Mouse (Mus musculus) intestine, embryonic 16.5 days (tissue): ENCODE data around the gene Dtx3. TPM values are rescaled to one million over a fixed set of nuclear protein-coding genes. Genes with fewer than 3 reads are reported as not detected.
A peak's percentile ranks its signal among the peaks of the same experiment; 100 is the strongest.
"Not testable (repeated sequence)": the region's sequence is repeated elsewhere in the genome, so short reads cannot be mapped to it uniquely, and the experiment has no call there.

Experiments
- ATAC-seq: fragments of 200-750 bp; cut with Nextera tagmentation; 2 replicates; pipeline ENCODE4 v1.8.0; 2017; ENCODE audit warnings: moderate TSS enrichment, moderate library complexity
- H3K27ac ChIP-seq: fragments of 300-500 bp; sonication (generic); 2 replicates; pipeline ENCODE4 v1.5.1; 2014; ENCODE audit warnings: mild to moderate bottlenecking, low read length
- H3K27me3 ChIP-seq: fragments of 300-500 bp; sonication (generic); replicated peaks from 2 replicates; pipeline ENCODE4 v1.6.1; 2014; ENCODE audit warnings: low read length, control low read depth, mixed read lengths; ENCODE audit not compliant: control insufficient read depth, insufficient read depth
- H3K36me3 ChIP-seq: fragments of 300-500 bp; sonication (generic); 2 replicates; pipeline ENCODE4 v1.6.1; 2014; ENCODE audit warnings: low read length, control low read depth; ENCODE audit not compliant: control insufficient read depth, insufficient read depth
- H3K4me1 ChIP-seq: fragments of 300-500 bp; sonication (generic); 2 replicates; pipeline ENCODE4 v1.6.1; 2014; ENCODE audit warnings: low read length, control low read depth, mixed read lengths; ENCODE audit not compliant: control insufficient read depth, insufficient read depth
- H3K4me2 ChIP-seq: fragments of 300-500 bp; sonication (generic); 2 replicates; pipeline ENCODE4 v1.6.1; 2014; ENCODE audit warnings: low read depth, low read length, control low read depth
- H3K4me3 ChIP-seq: fragments of 300-500 bp; sonication (generic); 2 replicates; pipeline ENCODE4 v1.5.1; 2014; ENCODE audit warnings: mild to moderate bottlenecking, low read length
- H3K9ac ChIP-seq: fragments of 300-500 bp; sonication (generic); 2 replicates; pipeline ENCODE4 v1.6.1; 2014; ENCODE audit warnings: low read depth, low read length
- H3K9me3 ChIP-seq: fragments of 300-500 bp; sonication (generic); 2 replicates; pipeline ENCODE4 v1.6.1; 2016; ENCODE audit warnings: low read length, control low read depth; ENCODE audit not compliant: control insufficient read depth
- WGBS: fragments of 180-500 bp; shearing (Covaris S2); extraction: QIAGEN DNeasy Blood & Tissue Kit; methylation state at CpG from one replicate; pipeline ENCODE4 v1.1.7; 2014; 5-methylcytosine and 5-hydroxymethylcytosine counted together
- polyA plus RNA-seq: library from polyadenylated mRNA; unstranded; fragments of >200 nt; fragmentation: Nextera tagmentation; extraction: Ambion mirVana; gene quantifications from 2 replicates; pipeline ENCODE4 v1.2.1, GENCODE M21; 2015

The Dtx3 gene
- polyA plus RNA-seq, 1 experiment from 2014 or later: 54.4 TPM

- Histone ChIP-seq H3K9ac (no peak overlapping the region), H3K4me3 (no peak overlapping the region), H3K9me3 (no peaks in the 10 kb centered on the region), H3K36me3 (peaks cover 10% of the 10 kb centered on the region; the same call in 1 of the 2 replicates), H3K27me3 (no peaks in the 10 kb centered on the region), H3K27ac (no peak overlapping the region), H3K4me2 (no peak overlapping the region), H3K4me1 (peaks cover 13% of the 10 kb centered on the region)
- WGBS: 53% methylated on average over 2 of the region's 2 CpGs
- ATAC-seq: no peak
Measured at GRCm38 (mm10) chr10:127198492-127198891, 3.0 kb upstream of the Dtx3 start.

- H3K4me2 ChIP-seq: no peak overlapping the region
- ATAC-seq: no peak
- 79% methylated on average over 11 of the region's 11 CpGs for WGBS
- H3K27ac ChIP-seq: no peak overlapping the region
- H3K9ac ChIP-seq: no peak overlapping the region
- peaks cover 13% of the 10 kb centered on the region for H3K4me1 ChIP-seq
- H3K9me3 ChIP-seq: no peaks in the 10 kb centered on the region
- peaks cover 14% of the 10 kb centered on the region; the same call in 1 of the 2 replicates for H3K36me3 ChIP-seq
- no peaks in the 10 kb centered on the region for H3K27me3 ChIP-seq
- no peak overlapping the region for H3K4me3 ChIP-seq
Measured at GRCm38 (mm10) chr10:127197505-127198110, 2.1 kb upstream of the Dtx3 start.

GRCm38 (mm10) chr10:127197104-127197503, 1.6 kb upstream of the Dtx3 start:
- Histone ChIP-seq H3K36me3 (peaks cover 14% of the 10 kb centered on the region; the same call in 1 of the 2 replicates), H3K4me2 (no peak overlapping the region)
- no peak for ATAC-seq

GRCm38 (mm10) chr10:127196392-127196791, 864 bp upstream of the Dtx3 start:
- peak overlapping the region; percentile 92 for H3K4me3 ChIP-seq
- 12% methylated on average over 5 of the region's 5 CpGs for WGBS
- peak; percentile 70 for ATAC-seq
- H3K4me2 ChIP-seq: peak overlapping the region; percentile 94
- H3K4me1 ChIP-seq: peaks cover 13% of the 10 kb centered on the region
- no peaks in the 10 kb centered on the region for H3K27me3 ChIP-seq
- H3K27ac ChIP-seq: peak overlapping the region; percentile 90
- H3K36me3 ChIP-seq: peaks cover 13% of the 10 kb centered on the region; the same call in 1 of the 2 replicates
- H3K9me3 ChIP-seq: no peaks in the 10 kb centered on the region
- peak overlapping the region; percentile 90 for H3K9ac ChIP-seq

More at GRCm38 (mm10) chr10:127197104-127197503, 1.6 kb upstream of the Dtx3 start:
- 92% methylated on average over 8 of the region's 8 CpGs for WGBS
- Histone ChIP-seq H3K9ac (no peak overlapping the region), H3K4me3 (no peak overlapping the region), H3K9me3 (no peaks in the 10 kb centered on the region), H3K27me3 (no peaks in the 10 kb centered on the region), H3K27ac (no peak overlapping the region), H3K4me1 (peaks cover 13% of the 10 kb centered on the region)

GRCm38 (mm10) chr10:127194428-127195327, 850 bp downstream of the Dtx3 start:
- Histone ChIP-seq H3K4me3 (peak overlapping the region; percentile 92), H3K4me1 (peaks cover 19% of the 10 kb centered on the region), H3K9ac (peak overlapping the region; percentile 90), H3K27me3 (no peaks in the 10 kb centered on the region), H3K36me3 (peaks cover 13% of the 10 kb centered on the region; the same call in 1 of the 2 replicates), H3K4me2 (peak overlapping the region; percentile 94), H3K9me3 (no peaks in the 10 kb centered on the region), H3K27ac (peak overlapping the region; percentile 90)
- peak; percentile 56 for ATAC-seq
- WGBS: 9% methylated on average over 22 of the region's 22 CpGs

- no peak for ATAC-seq
- 80% methylated on average over 9 of the region's 9 CpGs for WGBS
- peaks cover 8% of the 10 kb centered on the region; the same call in 1 of the 2 replicates for H3K36me3 ChIP-seq
- H3K27me3 ChIP-seq: 0 out of 2 replicates have a peak, but pooled peaks cover 2% of the 10 kb centered on the region
- H3K4me1 ChIP-seq: peaks cover 31% of the 10 kb centered on the region
- no peak overlapping the region for H3K9ac ChIP-seq
- no peak overlapping the region for H3K4me2 ChIP-seq
- H3K4me3 ChIP-seq: no peak overlapping the region
- H3K9me3 ChIP-seq: no peaks in the 10 kb centered on the region
- no peak overlapping the region for H3K27ac ChIP-seq
Measured at GRCm38 (mm10) chr10:127193011-127193410, 2.5 kb downstream of the Dtx3 start.

- H3K9ac ChIP-seq, ATAC-seq, H3K36me3 ChIP-seq, H3K27me3 ChIP-seq, H3K27ac ChIP-seq, H3K9me3 ChIP-seq, H3K4me3 ChIP-seq, H3K4me2 ChIP-seq: not testable (repeated sequence)
- peaks cover 35% of the 10 kb centered on the region for H3K4me1 ChIP-seq
- 68% methylated on average over 1 of the region's 1 CpGs for WGBS
Measured at GRCm38 (mm10) chr10:127192057-127192328, 3.5 kb downstream of the Dtx3 start.

GRCm38 (mm10) chr10:127191191-127192056, 4.1 kb downstream of the Dtx3 start:
- 85% methylated on average over 19 of the region's 19 CpGs for WGBS
- Histone ChIP-seq H3K9ac (no peak overlapping the region), H3K27ac (no peak overlapping the region), H3K36me3 (peaks cover 11% of the 10 kb centered on the region; the same call in 1 of the 2 replicates), H3K9me3 (0 out of 2 replicates have a peak, but pooled peaks cover 4% of the 10 kb centered on the region), H3K4me3 (no peak overlapping the region), H3K4me2 (no peak overlapping the region), H3K4me1 (peaks cover 32% of the 10 kb centered on the region), H3K27me3 (0 out of 2 replicates have a peak, but pooled peaks cover 4% of the 10 kb centered on the region)
- ATAC-seq: no peak
